25 mouse cellular contexts compared by ENCODE assay signal in genomic region chr11:118815118-118815517, GRCm38 (mm10).
DNase-seq lines count a peak whose midpoint lies in the region; ATAC-seq and TF ChIP-seq lines count a peak whose summit lies in the region.
"Had no signal": no experiment of that assay in that cellular context is flagged by ENCODE, and none has a peak within 500 bp of the region (broad histone marks: within the 10 kb centered on the region; RNA-seq: fewer than 3 reads in every experiment).

No protein-coding gene starts in this region.

- H3K36me3 ChIP-seq in forebrain, embryonic 15.5 days, result no peaks in the 10 kb centered on the region
- H3K36me3 ChIP-seq in forebrain, embryonic 12.5 days (replicated peaks), result no peaks in the 10 kb centered on the region
- no peaks in the 10 kb centered on the region; the same call in 1 of the 2 replicates for H3K36me3 ChIP-seq in neural tube, embryonic 13.5 days
- H3K36me3 ChIP-seq in neural tube, embryonic 14.5 days (ENCODE audit: control insufficient read depth, insufficient read depth, low read length), result no peaks in the 10 kb centered on the region
- H3K36me3 ChIP-seq: embryonic facial prominence, embryonic 15.5 days; G1E; limb, embryonic 10.5 days had no signal

- H3K4me3 ChIP-seq in forebrain, embryonic 15.5 days, result no peak overlapping the region
- H3K4me3 ChIP-seq in forebrain, embryonic 12.5 days (replicated peaks), result no peak overlapping the region
- no peak overlapping the region for H3K4me3 ChIP-seq in layer of hippocampus, adult 2 months
- H3K4me3 ChIP-seq in neural tube, embryonic 13.5 days, result no peak overlapping the region
- H3K4me3 ChIP-seq in neural tube, embryonic 14.5 days (ENCODE audit: low read depth, low read length), result no peak overlapping the region
- H3K4me3 ChIP-seq: embryonic facial prominence, embryonic 15.5 days; heart, adult 2 months; limb, embryonic 10.5 days had no signal

- WGBS in forebrain, embryonic 15.5 days, result 54% methylated on average over 5 of the region's 5 CpGs
- 64% methylated on average over 5 of the region's 5 CpGs for WGBS in forebrain, embryonic 12.5 days
- WGBS in neural tube, embryonic 13.5 days, result 72% methylated on average over 5 of the region's 5 CpGs
- 68% methylated on average over 5 of the region's 5 CpGs for WGBS in neural tube, embryonic 14.5 days

- peak; percentile 48 to 57 for DNase-seq in layer of hippocampus, adult 2 months (ENCODE audit: low spot score in 2 of 2)
- no peak for DNase-seq in layer of hippocampus, adult 11-12 months (ENCODE audit: low spot score)
- DNase-seq in neural tube, embryonic 10.5 days (ENCODE audit: extremely low spot score, low spot score), result no peak
- DNase-seq: adrenal gland, postnatal 10 days; cerebellum, adult 11 months; cerebellum, postnatal 10 days; embryo, embryonic 11 days; gastrocnemius, postnatal 25 days; heart, adult 2 months; heart, postnatal 36 days; kidney, adult 2 months; kidney, postnatal 25 days; liver, postnatal 0 days; lung, postnatal 10 days; thymus, postnatal 14 days had no signal

- TF ChIP-seq CTCF in layer of hippocampus, adult 2 months (conservative IDR thresholded peaks at IDR 0.05), result no peak

- no peak overlapping the region for H3K9ac ChIP-seq in forebrain, embryonic 15.5 days (replicated peaks)
- H3K9ac ChIP-seq in forebrain, embryonic 12.5 days, result no peak overlapping the region
- no peak overlapping the region for H3K9ac ChIP-seq in neural tube, embryonic 13.5 days
- no peak overlapping the region for H3K9ac ChIP-seq in neural tube, embryonic 14.5 days (replicated peaks; ENCODE audit: low read depth, low read length)
- H3K9ac ChIP-seq: embryonic facial prominence, embryonic 15.5 days; liver, postnatal 0 days had no signal

- H3K4me1 ChIP-seq in forebrain, embryonic 15.5 days, result peaks cover 25% of the 10 kb centered on the region
- peaks cover 11% of the 10 kb centered on the region for H3K4me1 ChIP-seq in forebrain, embryonic 12.5 days
- peaks cover 38% of the 10 kb centered on the region for H3K4me1 ChIP-seq in neural tube, embryonic 13.5 days (replicated peaks)
- peaks cover 24% of the 10 kb centered on the region for H3K4me1 ChIP-seq in neural tube, embryonic 14.5 days (ENCODE audit: control insufficient read depth, insufficient read depth, low read length)
- H3K4me1 ChIP-seq: embryonic facial prominence, embryonic 15.5 days had no signal

- peak overlapping the region; percentile 75 for H3K27ac ChIP-seq in forebrain, embryonic 15.5 days (replicated peaks)
- no peak overlapping the region; the same call in 1 of the 2 replicates for H3K27ac ChIP-seq in forebrain, embryonic 12.5 days
- peak overlapping the region; percentile 81 for H3K27ac ChIP-seq in layer of hippocampus, adult 2 months
- peak overlapping the region; percentile 88 for H3K27ac ChIP-seq in neural tube, embryonic 13.5 days (replicated peaks)
- peak overlapping the region; percentile 78 for H3K27ac ChIP-seq in neural tube, embryonic 14.5 days (ENCODE audit: low read depth, low read length)
- H3K27ac ChIP-seq: embryonic facial prominence, embryonic 15.5 days; heart, adult 2 months; limb, embryonic 10.5 days had no signal

- no peaks in the 10 kb centered on the region for H3K27me3 ChIP-seq in forebrain, embryonic 15.5 days
- H3K27me3 ChIP-seq in forebrain, embryonic 12.5 days, result no peaks in the 10 kb centered on the region
- no peaks in the 10 kb centered on the region for H3K27me3 ChIP-seq in neural tube, embryonic 13.5 days
- H3K27me3 ChIP-seq in neural tube, embryonic 14.5 days (ENCODE audit: control insufficient read depth, insufficient read depth, low read length), result no peaks in the 10 kb centered on the region
- H3K27me3 ChIP-seq: embryonic facial prominence, embryonic 15.5 days had no signal

- peak; percentile 19; the same call in 1 of the 2 replicates for ATAC-seq in forebrain, embryonic 15.5 days (replicated peaks)
- no peak for ATAC-seq in forebrain, embryonic 12.5 days (ENCODE audit: low FRiP score)
- ATAC-seq in neural tube, embryonic 13.5 days (ENCODE audit: low read depth), result no peak
- no peak for ATAC-seq in neural tube, embryonic 14.5 days (ENCODE audit: low read depth)
- no peak for ATAC-seq in megakaryocyte progenitor cell, adult 5-6 weeks (replicated peaks; ENCODE audit: poor library complexity)
- ATAC-seq: activated CD4-positive, CD25-positive, alpha-beta regulatory T cell, adult 4 months; inflammation-experienced regulatory T-cells, adult 6 months; liver, postnatal 0 days had no signal

- no peak overlapping the region for H3K4me2 ChIP-seq in forebrain, embryonic 15.5 days (replicated peaks)
- H3K4me2 ChIP-seq in forebrain, embryonic 12.5 days, result no peak overlapping the region
- no peak overlapping the region for H3K4me2 ChIP-seq in neural tube, embryonic 13.5 days
- H3K4me2 ChIP-seq in neural tube, embryonic 14.5 days (ENCODE audit: low read depth, low read length), result no peak overlapping the region
- H3K4me2 ChIP-seq: embryonic facial prominence, embryonic 15.5 days had no signal

- no peaks in the 10 kb centered on the region for H3K9me3 ChIP-seq in forebrain, embryonic 15.5 days
- H3K9me3 ChIP-seq in forebrain, embryonic 12.5 days, result no peaks in the 10 kb centered on the region
- no peaks in the 10 kb centered on the region for H3K9me3 ChIP-seq in neural tube, embryonic 13.5 days
- no peaks in the 10 kb centered on the region for H3K9me3 ChIP-seq in neural tube, embryonic 14.5 days (ENCODE audit: control insufficient read depth, low read length)
- H3K9me3 ChIP-seq: embryonic facial prominence, embryonic 15.5 days; limb, embryonic 10.5 days had no signal

Comparison
In these comparisons a context has a peak if more than half of its experiments do, and no peak if none do; other contexts are left out.
1. DNase-seq: peak in layer of hippocampus, adult 2 months (2 of 2); none in layer of hippocampus, adult 11-12 months (single experiment) and neural tube, embryonic 10.5 days (single experiment).